Mouse (Mus musculus) bone marrow, adult 2 months (tissue): ENCODE data around the gene Ctbs. TPM values are rescaled to one million over a fixed set of nuclear protein-coding genes. Genes with fewer than 3 reads are reported as not detected.

Source experiments
- H3K27ac ChIP-seq: fragments of 200-500 bp; 2 replicates; pipeline ENCODE4 v1.5.1; 2012; ENCODE audit warnings: low read depth, mild to moderate bottlenecking, control low read depth, inconsistent platforms, low read length; ENCODE audit not compliant: control insufficient read depth, poor library complexity, insufficient read depth
- H3K4me1 ChIP-seq: fragments of 200-500 bp; 2 replicates; pipeline ENCODE4 v1.6.1; 2011; ENCODE audit warnings: low read length; ENCODE audit not compliant: control insufficient read depth, insufficient read depth
- H3K4me3 ChIP-seq: fragments of 200-500 bp; replicated peaks from 2 replicates; pipeline ENCODE3; 2011; ENCODE audit warnings: mild to moderate bottlenecking, low read depth, low read length, control low read depth; ENCODE audit not compliant: control insufficient read depth
- CTCF ChIP-seq: fragments of 200-500 bp; IDR thresholded peaks from 2 replicates; pipeline ENCODE4 v1.5.1; 2011; ENCODE audit warnings: low read length, control low read depth; ENCODE audit not compliant: control insufficient read depth, insufficient read depth
- POLR2A ChIP-seq: fragments of 200-500 bp; IDR thresholded peaks from 2 replicates; pipeline ENCODE4 v1.6.1; 2011; ENCODE audit warnings: low read depth, mild to moderate bottlenecking, control low read depth, low read length, borderline replicate concordance; ENCODE audit not compliant: control insufficient read depth
- WGBS: fragments of 180-500 bp; shearing (Covaris S2); methylation state at CpG from one replicate; pipeline ENCODE4 v1.1.7; 2018; 5-methylcytosine and 5-hydroxymethylcytosine counted together
- polyA plus RNA-seq: library from polyadenylated mRNA; stranded (reverse); fragments of >200 nt; gene quantifications from 2 replicates; pipeline ENCODE4 v1.2.4, GENCODE M21; 2011; ENCODE audit warnings: low replicate concordance; ENCODE audit not compliant: missing spikeins, insufficient read depth, insufficient read length

Ctbs gene
- polyA plus RNA-seq, 1 experiment = 3.3 TPM

GRCm38 (mm10) chr3:146436114-146436513, 13.5 kb upstream of the Ctbs start:
- no peak overlapping the region for H3K27ac ChIP-seq
- TF ChIP-seq POLR2A = no peak
- no peak for TF ChIP-seq CTCF
- no peaks in the 10 kb centered on the region for H3K4me1 ChIP-seq
- H3K4me3 ChIP-seq = no peak overlapping the region
- WGBS = 95% methylated on average over 8 of the region's 8 CpGs

GRCm38 (mm10) chr3:146440011-146440410, 9.6 kb upstream of the Ctbs start:
- no peak overlapping the region for H3K4me3 ChIP-seq
- H3K4me1 ChIP-seq = no peaks in the 10 kb centered on the region
- 89% methylated on average over 12 of the region's 12 CpGs for WGBS
- no peak overlapping the region for H3K27ac ChIP-seq
- no peak for TF ChIP-seq POLR2A
- TF ChIP-seq CTCF = no peak

- no peak overlapping the region for H3K4me3 ChIP-seq
- H3K27ac ChIP-seq = no peak overlapping the region
- H3K4me1 ChIP-seq = no peaks in the 10 kb centered on the region
- 86% methylated on average over 7 of the region's 7 CpGs for WGBS
- TF ChIP-seq POLR2A = no peak
- no peak for TF ChIP-seq CTCF
Observed at GRCm38 (mm10) chr3:146440422-146440821, 9.2 kb upstream of the Ctbs start.

GRCm38 (mm10) chr3:146442484-146442883, 7.1 kb upstream of the Ctbs start:
- 88% methylated on average over 7 of the region's 7 CpGs for WGBS
- H3K4me1 ChIP-seq = no peaks in the 10 kb centered on the region; the same call in 1 of the 2 replicates
- TF ChIP-seq CTCF = no peak
- no peak for TF ChIP-seq POLR2A
- H3K4me3 ChIP-seq = no peak overlapping the region
- no peak overlapping the region for H3K27ac ChIP-seq

GRCm38 (mm10) chr3:146442936-146443335, 6.7 kb upstream of the Ctbs start:
- TF ChIP-seq POLR2A (no peak), CTCF (no peak)
- Histone ChIP-seq H3K4me3 (no peak overlapping the region), H3K4me1 (no peaks in the 10 kb centered on the region; the same call in 1 of the 2 replicates), H3K27ac (no peak overlapping the region)
- 95% methylated on average over 8 of the region's 8 CpGs for WGBS

- 93% methylated on average over 7 of the region's 7 CpGs for WGBS
- Histone ChIP-seq H3K4me1 (no peaks in the 10 kb centered on the region; the same call in 1 of the 2 replicates), H3K27ac (no peak overlapping the region), H3K4me3 (no peak overlapping the region)
- TF ChIP-seq POLR2A = no peak
- TF ChIP-seq CTCF = no peak
Observed at GRCm38 (mm10) chr3:146443380-146443779, 6.2 kb upstream of the Ctbs start.

GRCm38 (mm10) chr3:146444880-146445279, 4.7 kb upstream of the Ctbs start:
- TF ChIP-seq CTCF (no peak), POLR2A (no peak)
- Histone ChIP-seq H3K4me1 (no peaks in the 10 kb centered on the region; the same call in 1 of the 2 replicates), H3K27ac (no peak overlapping the region), H3K4me3 (peak overlapping the region; percentile 37)
- 65% methylated on average over 7 of the region's 7 CpGs for WGBS

- no peak overlapping the region for H3K4me3 ChIP-seq
- no peak for TF ChIP-seq CTCF
- no peaks in the 10 kb centered on the region; the same call in 1 of the 2 replicates for H3K4me1 ChIP-seq
- no peak overlapping the region for H3K27ac ChIP-seq
- WGBS = 91% methylated on average over 5 of the region's 5 CpGs
Observed at GRCm38 (mm10) chr3:146447156-146447555, 2.4 kb upstream of the Ctbs start.

- Histone ChIP-seq H3K4me1 (no peaks in the 10 kb centered on the region; the same call in 1 of the 2 replicates), H3K4me3 (no peak overlapping the region), H3K27ac (no peak overlapping the region)
- WGBS = 91% methylated on average over 3 of the region's 3 CpGs
- no peak for TF ChIP-seq POLR2A
Observed at GRCm38 (mm10) chr3:146447598-146447997, 2.0 kb upstream of the Ctbs start.
